Comparison of ENCODE assay signal across 26 mouse cellular contexts in genomic region chr9:70979171-70979570, GRCm38 (mm10). TPM values are rescaled to one million over a fixed set of nuclear protein-coding genes. Genes with fewer than 3 reads are reported as not detected.
DNase-seq lines count a peak whose midpoint lies in the region; ATAC-seq lines count a peak whose summit lies in the region.
"Had no signal": no experiment of that assay in that cellular context is flagged by ENCODE, and none has a peak within 500 bp of the region (broad histone marks: within the 10 kb centered on the region; RNA-seq: fewer than 3 reads in every experiment).

No protein-coding gene starts in this region.

- no peak overlapping the region for H3K9ac ChIP-seq in heart, embryonic 11.5 days (ENCODE audit: low read depth, low read length)
- H3K9ac ChIP-seq in midbrain, embryonic 11.5 days (ENCODE audit: low read length) = no peak overlapping the region

- no peak overlapping the region for H3K4me3 ChIP-seq in heart, embryonic 10.5 days
- H3K4me3 ChIP-seq in heart, embryonic 11.5 days (ENCODE audit: low read depth, low read length) = no peak overlapping the region
- H3K4me3 ChIP-seq in midbrain, embryonic 11.5 days (ENCODE audit: low read depth, low read length) = no peak overlapping the region
- no peak overlapping the region for H3K4me3 ChIP-seq in midbrain, embryonic 10.5 days

- no peaks in the 10 kb centered on the region for H3K27me3 ChIP-seq in heart, embryonic 10.5 days (ENCODE audit: insufficient read depth, poor library complexity, severe bottlenecking)
- no peaks in the 10 kb centered on the region for H3K27me3 ChIP-seq in heart, embryonic 11.5 days (ENCODE audit: control insufficient read depth, insufficient read depth, low read length)
- H3K27me3 ChIP-seq in midbrain, embryonic 11.5 days (ENCODE audit: control insufficient read depth, insufficient read depth, low read length) = no peaks in the 10 kb centered on the region
- H3K27me3 ChIP-seq in midbrain, embryonic 10.5 days (ENCODE audit: low read depth, poor library complexity, severe bottlenecking) = no peaks in the 10 kb centered on the region
- H3K27me3 ChIP-seq: CH12.LX, Patski had no signal

- H3K4me2 ChIP-seq in heart, embryonic 11.5 days = no peak overlapping the region
- H3K4me2 ChIP-seq in midbrain, embryonic 11.5 days = no peak overlapping the region

- no peaks in the 10 kb centered on the region for H3K9me3 ChIP-seq in heart, embryonic 10.5 days
- peaks cover 3% of the 10 kb centered on the region; the same call in 1 of the 2 replicates for H3K9me3 ChIP-seq in heart, embryonic 11.5 days (replicated peaks; ENCODE audit: control insufficient read depth, low read length)
- H3K9me3 ChIP-seq in midbrain, embryonic 11.5 days (ENCODE audit: control insufficient read depth, low read length) = no peaks in the 10 kb centered on the region
- H3K9me3 ChIP-seq in midbrain, embryonic 10.5 days (replicated peaks) = 0 out of 2 replicates have a peak, but pooled peaks cover 3% of the 10 kb centered on the region
- H3K9me3 ChIP-seq: G1E had no signal

- H3K4me1 ChIP-seq in heart, embryonic 10.5 days = no peaks in the 10 kb centered on the region
- no peaks in the 10 kb centered on the region for H3K4me1 ChIP-seq in heart, embryonic 11.5 days (ENCODE audit: control insufficient read depth, insufficient read depth, low read length)
- H3K4me1 ChIP-seq in midbrain, embryonic 11.5 days (ENCODE audit: control insufficient read depth, insufficient read depth, low read length) = no peaks in the 10 kb centered on the region
- no peaks in the 10 kb centered on the region for H3K4me1 ChIP-seq in midbrain, embryonic 10.5 days

- no peak overlapping the region for H3K27ac ChIP-seq in heart, embryonic 10.5 days
- H3K27ac ChIP-seq in heart, embryonic 11.5 days (ENCODE audit: low read depth, low read length) = no peak overlapping the region
- no peak overlapping the region for H3K27ac ChIP-seq in midbrain, embryonic 11.5 days (ENCODE audit: low read depth, low read length)
- H3K27ac ChIP-seq in midbrain, embryonic 10.5 days (replicated peaks) = no peak overlapping the region

- ATAC-seq in heart, embryonic 11.5 days (replicated peaks; ENCODE audit: insufficient number of reproducible peaks, low FRiP score, low TSS enrichment) = no peak
- no peak for ATAC-seq in midbrain, embryonic 11.5 days (ENCODE audit: low FRiP score)
- ATAC-seq: activated CD4-positive, CD25-positive, alpha-beta regulatory T cell, adult 4 months; CD4-positive, CD25-positive, alpha-beta regulatory T cell, adult 4 months; Patski had no signal

- H3K36me3 ChIP-seq in heart, embryonic 10.5 days = no peaks in the 10 kb centered on the region
- no peaks in the 10 kb centered on the region for H3K36me3 ChIP-seq in heart, embryonic 11.5 days (ENCODE audit: control insufficient read depth, insufficient read depth, low read length)
- H3K36me3 ChIP-seq in midbrain, embryonic 11.5 days (ENCODE audit: control insufficient read depth, insufficient read depth, low read length) = no peaks in the 10 kb centered on the region
- H3K36me3 ChIP-seq in midbrain, embryonic 10.5 days = no peaks in the 10 kb centered on the region
- H3K36me3 ChIP-seq: G1E had no signal

- 77% methylated on average over 5 of the region's 5 CpGs for WGBS in heart, embryonic 10.5 days
- WGBS in heart, embryonic 11.5 days (ENCODE audit: insufficient replicate concordance) = 82% methylated on average over 5 of the region's 5 CpGs
- WGBS in midbrain, embryonic 11.5 days = 85% methylated on average over 5 of the region's 5 CpGs
- 90% methylated on average over 5 of the region's 5 CpGs for WGBS in midbrain, embryonic 10.5 days

- peak; percentile 40 for DNase-seq in heart, adult 11 months
- DNase-seq in heart, postnatal 4 days = no peak
- DNase-seq in heart, embryonic 10.5 days (ENCODE audit: low spot score) = peak; percentile 66
- DNase-seq in midbrain, embryonic 11.5 days (ENCODE audit: low spot score, missing footprints) = peak; percentile 66
- DNase-seq in midbrain, embryonic 10.5 days (ENCODE audit: low spot score) = no peak
- DNase-seq in 416B (ENCODE audit: low read depth) = peak; percentile 25
- no peak for DNase-seq in retina, embryonic 14.5 days (ENCODE audit: low spot score)
- DNase-seq: adrenal gland, adult 2 months; adrenal gland, adult 8-10 months; adrenal gland, postnatal 10 days; adrenal gland, postnatal 14 days; adrenal gland, postnatal 25 days; adrenal gland, postnatal 36 days; B cell, adult 2 months; cerebellum, adult 11 months; cerebellum, adult 11-12 months; cerebellum, adult 18-20 months had no signal

RNA-seq across cellular contexts. Expression of gene Lipc, which starts 27.1 kb away (rescaled TPM):
- under 1 TPM in 1 of 2 experiments, not detected in 1; 0.41 TPM for total RNA-seq in heart, postnatal 4 days (2021)
- 0.11 and 1.9 TPM in 2 replicates for polyA plus RNA-seq in heart, embryonic 10.5 days (2016; fragmentation: Nextera tagmentation; extraction: Ambion mirVana)
- 0.21 and 0.56 TPM in 2 replicates for polyA plus RNA-seq in heart, embryonic 11.5 days (2014; fragmentation: Nextera tagmentation; extraction: Ambion mirVana)
- polyA plus RNA-seq in midbrain, embryonic 11.5 days (2014; fragmentation: Nextera tagmentation; extraction: Ambion mirVana) = not detected in 2 replicates
- polyA plus RNA-seq in midbrain, embryonic 10.5 days (2016; fragmentation: Nextera tagmentation; extraction: Ambion mirVana) = not detected in 2 replicates
- total RNA-seq: adrenal gland, adult 18-20 months; adrenal gland, postnatal 25 days; MEL had no signal
- polyA plus RNA-seq: C2C12; CD4-positive, CD25-positive, alpha-beta regulatory T cell, adult 4 months; G1E had no signal

Comparison
In these comparisons a context has a peak if more than half of its experiments do, and no peak if none do; other contexts are left out.
1. DNase-seq: peak in heart, adult 11 months (single experiment), heart, embryonic 10.5 days (single experiment), midbrain, embryonic 11.5 days (single experiment) and 416B (single experiment); none in heart, postnatal 4 days (single experiment), midbrain, embryonic 10.5 days (single experiment) and retina, embryonic 14.5 days (single experiment).